Mouse (Mus musculus) cerebellum, adult (tissue): ENCODE measurements around the gene Podnl1.

ENCODE experiments used
- ATAC-seq: cut with Nextera tagmentation; 2 replicates; pipeline ENCODE4 v1.9.2; 2017; ENCODE audit warnings: mild to moderate bottlenecking, moderate library complexity, mixed read lengths; ENCODE audit not compliant: insufficient number of reproducible peaks, low FRiP score, low TSS enrichment

Podnl1 gene

GRCm38 (mm10) chr8:84125656-84126055, at the start of gene Podnl1:
TSS of gene Podnl1 (plus strand) at chr8:84125989.
- ATAC-seq, result no peak

- ATAC-seq, result no peak
These were observed 49.4 kb upstream of the Podnl1 start for GRCm38 (mm10) chr8:84076412-84076811.

GRCm38 (mm10) chr8:84076849-84077248, 48.9 kb upstream of the Podnl1 start:
- ATAC-seq, result no peak

GRCm38 (mm10) chr8:84079206-84079605, 46.6 kb upstream of the Podnl1 start:
- ATAC-seq, result no peak

GRCm38 (mm10) chr8:84083829-84084241, 42.0 kb upstream of the Podnl1 start:
- no peak for ATAC-seq

- ATAC-seq, result no peak
These were observed 41.3 kb upstream of the Podnl1 start for GRCm38 (mm10) chr8:84084341-84085115.

- ATAC-seq, result no peak
These were observed 38.6 kb upstream of the Podnl1 start for GRCm38 (mm10) chr8:84087156-84087555.

- no peak for ATAC-seq
These were observed 38.0 kb upstream of the Podnl1 start for GRCm38 (mm10) chr8:84087821-84088220.

GRCm38 (mm10) chr8:84089277-84089676, 36.5 kb upstream of the Podnl1 start:
- ATAC-seq, result no peak

- no peak for ATAC-seq
These were observed 35.2 kb upstream of the Podnl1 start for GRCm38 (mm10) chr8:84090585-84090984.

- no peak for ATAC-seq
These were observed 29.7 kb upstream of the Podnl1 start for GRCm38 (mm10) chr8:84096061-84096460.

- ATAC-seq, result no peak
These were observed 27.4 kb upstream of the Podnl1 start for GRCm38 (mm10) chr8:84098376-84098775.

- no peak for ATAC-seq
These were observed 24.1 kb upstream of the Podnl1 start for GRCm38 (mm10) chr8:84101476-84102270.

- ATAC-seq, result no peak
These were observed 22.2 kb upstream of the Podnl1 start for GRCm38 (mm10) chr8:84103601-84104000.

- 0 out of 2 replicates have a peak, but pooled peaks have one; percentile 5 for ATAC-seq
These were observed 21.6 kb upstream of the Podnl1 start for GRCm38 (mm10) chr8:84104221-84104620.

- ATAC-seq, result peak; percentile 97
These were observed 20.8 kb upstream of the Podnl1 start, which contains the start of gene Dcaf15 for GRCm38 (mm10) chr8:84104697-84105609. TSS of gene Dcaf15 (minus strand) at chr8:84104768.

- ATAC-seq, result no peak
These were observed 20.1 kb upstream of the Podnl1 start for GRCm38 (mm10) chr8:84105676-84106075.

GRCm38 (mm10) chr8:84106216-84107040, 19.4 kb upstream of the Podnl1 start:
- ATAC-seq, result no peak

- ATAC-seq, result no peak
These were observed 10.1 kb upstream of the Podnl1 start for GRCm38 (mm10) chr8:84115646-84116045.
